Mouse (Mus musculus) midbrain, embryonic 14.5 days (tissue): Measurements from ENCODE around the gene D630039A03Rik. TPM values are rescaled to one million over a fixed set of nuclear protein-coding genes. Genes with fewer than 3 reads are reported as not detected.

Experiments
- ATAC-seq: fragments of 200-750 bp; cut with Nextera tagmentation; 2 replicates; pipeline ENCODE4 v1.8.0; 2017; ENCODE audit warnings: moderate number of reproducible peaks, moderate library complexity; ENCODE audit not compliant: low FRiP score, low TSS enrichment
- DNase-seq: peaks from one replicate; pipeline ENCODE4 v3.0.0-alpha.2; 2015
- H3K27ac ChIP-seq: fragments of 300-500 bp; sonication (generic); replicated peaks from 2 replicates; pipeline ENCODE4 v1.5.1; 2014; ENCODE audit warnings: mild to moderate bottlenecking, low read depth, low read length, moderate library complexity
- H3K27me3 ChIP-seq: fragments of 300-500 bp; sonication (generic); 2 replicates; pipeline ENCODE4 v1.6.1; 2014; ENCODE audit warnings: low read length, control low read depth, mixed read lengths; ENCODE audit not compliant: control insufficient read depth, insufficient read depth
- H3K36me3 ChIP-seq: fragments of 300-500 bp; sonication (generic); 2 replicates; pipeline ENCODE4 v1.6.1; 2014; ENCODE audit warnings: low read length, control low read depth; ENCODE audit not compliant: control insufficient read depth, insufficient read depth
- H3K4me1 ChIP-seq: fragments of 300-500 bp; sonication (generic); 2 replicates; pipeline ENCODE4 v1.6.1; 2014; ENCODE audit warnings: mild to moderate bottlenecking, antibody characterized with exemption, low read length, control low read depth; ENCODE audit not compliant: control insufficient read depth, insufficient read depth
- H3K4me2 ChIP-seq: fragments of 300-500 bp; sonication (generic); 2 replicates; pipeline ENCODE4 v1.6.1; 2014; ENCODE audit warnings: mild to moderate bottlenecking, low read length, moderate library complexity
- H3K4me3 ChIP-seq: fragments of 300-500 bp; sonication (generic); replicated peaks from 2 replicates; pipeline ENCODE4 v1.5.1; 2014; ENCODE audit warnings: low read depth, low read length
- H3K9ac ChIP-seq: fragments of 300-500 bp; sonication (generic); replicated peaks from 2 replicates; pipeline ENCODE4 v1.6.1; 2014; ENCODE audit warnings: mild to moderate bottlenecking, low read length, moderate library complexity
- H3K9me3 ChIP-seq: fragments of 300-500 bp; sonication (generic); 2 replicates; pipeline ENCODE4 v1.6.1; 2016; ENCODE audit warnings: low read length, control low read depth, mixed read lengths; ENCODE audit not compliant: control insufficient read depth
- WGBS: fragments of 180-500 bp; shearing (Covaris S2); extraction: QIAGEN DNeasy Blood & Tissue Kit; methylation state at CpG from one replicate; pipeline ENCODE4 v1.1.7; 2014; 5-methylcytosine and 5-hydroxymethylcytosine counted together
- polyA plus RNA-seq: library from polyadenylated mRNA; unstranded; fragments of >200 nt; fragmentation: Nextera tagmentation; extraction: Ambion mirVana; gene quantifications from 2 replicates; pipeline ENCODE4 v1.2.1, GENCODE M21; 2014

The D630039A03Rik gene
- polyA plus RNA-seq, 1 experiment from 2014 or later, result 0.09 TPM

DNA sequence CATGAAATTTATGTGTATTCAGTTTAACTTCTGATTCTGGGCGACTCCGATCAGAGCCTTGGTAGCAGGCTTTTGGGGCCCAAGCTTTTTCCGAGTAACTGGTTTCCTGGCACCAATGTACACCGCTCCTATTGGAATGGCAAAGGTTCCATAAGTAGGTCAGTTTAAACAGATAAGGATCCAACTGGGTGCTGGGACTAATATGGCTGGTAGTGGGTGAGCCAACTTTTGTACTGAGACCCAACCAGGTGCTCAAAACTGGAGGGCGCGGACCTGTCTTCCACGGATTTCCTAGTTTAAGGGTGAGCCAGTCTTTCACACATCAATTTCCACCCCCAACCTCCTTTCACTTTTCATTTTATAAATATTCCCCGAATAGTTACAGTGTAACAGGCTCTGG, 38.9 kb upstream of the D630039A03Rik start:
- H3K27me3 ChIP-seq, result no peaks in the 10 kb centered on the region
- DNase-seq (no peak), ATAC-seq (no peak)
- 77% methylated on average over 8 of the region's 8 CpGs for WGBS
- H3K27ac ChIP-seq, result no peak overlapping the region
- H3K4me2 ChIP-seq, result peak overlapping the region; percentile 84
- H3K4me1 ChIP-seq, result peaks cover 12% of the 10 kb centered on the region
- H3K4me3 ChIP-seq, result peak overlapping the region; percentile 83
- peak overlapping the region; percentile 86; the same call in 1 of the 2 replicates for H3K9ac ChIP-seq
- no peaks in the 10 kb centered on the region for H3K9me3 ChIP-seq
- H3K36me3 ChIP-seq, result peaks cover 19% of the 10 kb centered on the region

DNA sequence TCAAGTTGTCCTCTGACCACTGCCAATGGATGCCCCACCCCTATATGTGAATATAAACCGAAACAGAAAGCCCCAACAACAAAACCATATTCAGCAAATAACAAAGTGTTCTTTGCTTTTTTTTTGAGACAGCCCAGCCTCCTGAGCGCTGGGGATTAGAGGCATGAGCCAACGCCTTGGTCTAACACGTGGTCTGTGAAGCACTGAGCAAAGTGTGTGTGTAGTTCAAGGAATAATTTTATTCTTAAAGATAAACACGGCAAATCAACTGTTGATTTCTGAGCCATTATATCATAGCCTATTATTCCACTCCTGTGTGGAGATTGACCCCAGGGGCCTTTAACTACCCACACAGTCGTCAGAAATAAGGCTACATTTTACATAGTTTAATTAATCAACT, 38.5 kb upstream of the D630039A03Rik start:
- WGBS, result 69% methylated on average over 6 of the region's 6 CpGs
- H3K27me3 ChIP-seq, result no peaks in the 10 kb centered on the region
- no peak overlapping the region for H3K9ac ChIP-seq
- peak overlapping the region; percentile 83 for H3K4me3 ChIP-seq
- H3K4me2 ChIP-seq, result peak overlapping the region; percentile 84
- H3K27ac ChIP-seq, result no peak overlapping the region
- no peak for DNase-seq
- ATAC-seq, result no peak
- H3K36me3 ChIP-seq, result peaks cover 23% of the 10 kb centered on the region
- H3K9me3 ChIP-seq, result no peaks in the 10 kb centered on the region
- H3K4me1 ChIP-seq, result peaks cover 12% of the 10 kb centered on the region

DNA sequence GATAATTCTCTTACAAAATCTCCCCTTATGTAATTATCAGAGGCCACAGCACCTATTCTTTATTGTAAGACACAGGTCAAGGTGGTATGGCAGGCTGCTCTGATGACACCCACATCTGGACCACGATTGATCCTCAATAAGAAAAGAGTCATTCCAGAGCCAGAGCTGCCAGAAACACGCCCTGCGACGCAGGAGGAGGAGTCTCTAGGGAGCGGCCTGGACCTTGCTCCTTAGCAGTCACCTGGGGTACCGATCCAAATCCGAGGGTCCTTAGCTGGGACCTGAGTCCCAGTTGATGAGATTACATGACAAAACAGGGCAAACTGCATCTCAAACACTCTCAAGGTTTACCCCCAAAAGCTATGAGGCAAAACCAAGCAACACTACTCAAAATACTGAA, 37.7 kb upstream of the D630039A03Rik start:
- no peak overlapping the region for H3K4me3 ChIP-seq
- DNase-seq (no peak), ATAC-seq (no peak)
- no peak overlapping the region for H3K27ac ChIP-seq
- H3K4me2 ChIP-seq, result 0 out of 2 replicates have a peak overlapping the region, but pooled peaks have one; percentile 84
- no peaks in the 10 kb centered on the region for H3K9me3 ChIP-seq
- no peaks in the 10 kb centered on the region for H3K27me3 ChIP-seq
- WGBS, result 89% methylated on average over 7 of the region's 7 CpGs
- no peak overlapping the region for H3K9ac ChIP-seq
- peaks cover 30% of the 10 kb centered on the region for H3K36me3 ChIP-seq
- peaks cover 12% of the 10 kb centered on the region for H3K4me1 ChIP-seq

DNA sequence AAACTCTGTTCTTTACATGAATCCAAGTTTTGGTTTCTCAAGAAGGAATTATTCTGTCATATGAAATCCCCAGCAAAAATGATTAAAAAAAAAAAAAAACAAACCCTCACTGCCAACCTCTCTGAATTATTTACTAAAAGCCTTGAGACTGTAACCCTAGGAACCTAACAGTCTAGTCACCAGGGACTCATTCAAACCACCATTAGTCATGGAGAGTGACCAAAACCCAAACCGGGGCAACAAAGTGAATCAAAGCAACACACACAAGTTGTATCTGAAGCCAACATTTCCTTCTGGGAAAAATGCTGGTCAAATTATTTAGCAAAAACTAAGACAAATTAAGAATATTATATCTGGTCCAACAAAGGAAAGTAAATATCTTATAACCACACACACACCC, 36.8 kb upstream of the D630039A03Rik start:
- peaks cover 40% of the 10 kb centered on the region for H3K36me3 ChIP-seq
- DNase-seq (no peak), ATAC-seq (no peak)
- no peaks in the 10 kb centered on the region for H3K9me3 ChIP-seq
- no peak overlapping the region for H3K9ac ChIP-seq
- peaks cover 12% of the 10 kb centered on the region for H3K4me1 ChIP-seq
- H3K27ac ChIP-seq, result no peak overlapping the region
- 95% methylated on average over 1 of the region's 1 CpGs for WGBS
- no peak overlapping the region for H3K4me3 ChIP-seq
- no peak overlapping the region for H3K4me2 ChIP-seq
- no peaks in the 10 kb centered on the region for H3K27me3 ChIP-seq

DNA sequence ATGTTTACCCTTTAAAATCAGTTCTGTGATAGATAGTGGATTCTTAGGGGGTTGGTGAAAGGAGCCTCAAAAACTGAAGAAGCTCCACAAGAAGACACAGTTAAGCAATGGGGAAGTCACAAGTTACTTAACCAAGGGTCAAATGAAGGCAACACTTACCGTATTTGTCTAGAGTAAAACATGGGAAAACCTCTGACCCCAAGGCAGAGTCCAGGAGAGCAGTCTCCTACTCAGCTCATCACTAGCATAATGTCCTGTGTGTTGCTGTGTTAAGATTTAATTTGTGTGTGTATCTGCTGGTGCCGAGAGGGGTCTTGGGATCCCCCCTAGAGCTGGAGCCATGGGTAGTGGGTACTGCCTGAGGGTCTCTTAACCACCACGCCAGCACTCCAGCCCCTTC, 36.3 kb upstream of the D630039A03Rik start:
- H3K9ac ChIP-seq, result no peak overlapping the region
- peaks cover 12% of the 10 kb centered on the region for H3K4me1 ChIP-seq
- 95% methylated on average over 3 of the region's 3 CpGs for WGBS
- H3K4me2 ChIP-seq, result no peak overlapping the region
- no peaks in the 10 kb centered on the region for H3K9me3 ChIP-seq
- no peak for DNase-seq
- no peak overlapping the region for H3K4me3 ChIP-seq
- peaks cover 44% of the 10 kb centered on the region for H3K36me3 ChIP-seq
- H3K27me3 ChIP-seq, result no peaks in the 10 kb centered on the region
- H3K27ac ChIP-seq, result no peak overlapping the region
- no peak for ATAC-seq

DNA sequence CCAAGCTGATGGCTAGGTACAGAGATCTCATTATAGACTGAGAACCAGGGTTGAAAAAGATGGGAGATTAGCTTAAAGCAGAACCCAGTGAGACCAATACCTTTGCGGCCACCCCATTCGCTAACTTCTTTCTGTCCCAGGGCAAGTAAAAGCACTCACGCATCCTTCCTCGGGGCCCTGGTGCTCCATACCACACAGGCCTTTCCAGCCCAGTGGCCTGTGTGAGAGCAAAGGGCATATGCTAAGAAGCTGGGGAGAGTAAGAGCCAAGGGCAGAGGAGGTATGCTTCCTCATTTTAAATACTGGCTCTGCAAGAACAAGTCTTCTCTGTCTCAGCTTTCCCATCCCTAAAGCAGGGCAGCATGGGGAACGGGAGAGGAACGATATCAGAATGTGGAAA, 33.8 kb upstream of the D630039A03Rik start:
- peaks cover 6% of the 10 kb centered on the region for H3K4me1 ChIP-seq
- no peaks in the 10 kb centered on the region for H3K9me3 ChIP-seq
- ATAC-seq (no peak), DNase-seq (no peak)
- no peak overlapping the region for H3K9ac ChIP-seq
- no peak overlapping the region for H3K4me3 ChIP-seq
- H3K27ac ChIP-seq, result no peak overlapping the region
- H3K4me2 ChIP-seq, result no peak overlapping the region
- WGBS, result 96% methylated on average over 6 of the region's 6 CpGs
- H3K27me3 ChIP-seq, result no peaks in the 10 kb centered on the region
- H3K36me3 ChIP-seq, result peaks cover 65% of the 10 kb centered on the region

DNA sequence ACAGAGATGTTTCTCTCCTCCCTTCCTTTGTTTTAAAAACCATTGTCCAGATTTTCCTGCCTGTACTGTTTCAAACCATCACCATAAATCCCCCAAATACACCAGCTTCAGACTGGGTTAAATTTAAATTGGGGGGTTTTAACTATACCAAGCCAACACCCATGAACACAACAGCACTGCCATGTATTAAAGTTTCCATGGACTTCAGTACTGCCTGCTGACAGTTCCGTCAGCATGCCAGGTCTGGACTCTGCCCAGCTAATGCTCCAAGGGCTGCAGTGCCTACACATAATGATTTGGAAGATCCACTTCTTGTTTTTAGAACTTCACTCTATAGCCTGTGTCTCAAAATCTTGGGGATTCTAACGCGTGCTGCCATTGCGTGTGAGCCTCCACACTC, 31.4 kb upstream of the D630039A03Rik start:
- Histone ChIP-seq H3K27me3 (no peaks in the 10 kb centered on the region), H3K36me3 (peaks cover 82% of the 10 kb centered on the region), H3K9ac (no peak overlapping the region), H3K4me3 (no peak overlapping the region), H3K27ac (no peak overlapping the region), H3K4me2 (no peak overlapping the region), H3K4me1 (no peaks in the 10 kb centered on the region), H3K9me3 (no peaks in the 10 kb centered on the region)
- ATAC-seq (no peak), DNase-seq (no peak)
- 100% methylated on average over 4 of the region's 4 CpGs for WGBS

DNA sequence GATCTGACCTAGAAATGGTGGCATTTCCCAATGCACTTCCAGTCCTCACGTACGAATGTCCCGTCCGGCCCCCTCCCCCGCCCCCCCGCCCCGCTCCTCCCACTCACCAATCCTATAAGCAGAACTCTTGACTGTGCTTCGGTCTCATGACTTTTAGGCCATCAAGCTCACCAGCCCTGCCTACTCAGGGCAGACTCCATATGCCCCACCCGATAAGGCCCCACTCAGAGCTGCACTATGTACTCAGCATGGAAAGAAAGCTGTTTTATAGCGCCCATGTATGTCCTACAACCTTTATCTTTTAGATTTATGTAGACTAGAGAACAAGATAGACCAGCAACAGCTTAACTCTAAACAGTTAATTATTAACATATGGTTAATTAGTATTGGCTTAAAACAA, 30.9 kb upstream of the D630039A03Rik start:
- peaks cover 85% of the 10 kb centered on the region for H3K36me3 ChIP-seq
- ATAC-seq (no peak), DNase-seq (no peak)
- no peak overlapping the region for H3K4me3 ChIP-seq
- no peak overlapping the region for H3K4me2 ChIP-seq
- H3K4me1 ChIP-seq, result no peaks in the 10 kb centered on the region
- H3K27me3 ChIP-seq, result no peaks in the 10 kb centered on the region
- no peak overlapping the region for H3K27ac ChIP-seq
- no peak overlapping the region for H3K9ac ChIP-seq
- 95% methylated on average over 10 of the region's 10 CpGs for WGBS
- H3K9me3 ChIP-seq, result no peaks in the 10 kb centered on the region

DNA sequence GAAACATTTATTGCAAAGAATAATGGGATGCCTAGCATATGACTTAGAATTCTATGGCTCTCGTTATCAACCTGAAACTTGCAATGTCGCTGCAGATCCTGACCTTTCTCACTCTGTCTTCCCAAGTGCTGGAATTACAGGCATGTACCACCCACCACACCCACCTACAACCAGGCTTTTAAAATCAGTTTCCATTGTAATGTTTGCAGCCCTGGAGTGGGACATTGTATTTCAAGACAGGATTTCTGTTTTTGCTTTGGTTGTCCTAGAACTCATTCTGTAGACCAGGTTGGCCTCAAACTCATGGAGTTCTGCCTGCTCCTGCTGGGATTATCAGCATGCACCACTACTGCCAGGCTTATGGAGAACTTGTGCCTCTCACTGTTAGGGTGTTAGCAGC, 26.8 kb upstream of the D630039A03Rik start:
- WGBS, result 94% methylated on average over 2 of the region's 2 CpGs
- H3K27ac ChIP-seq, result no peak overlapping the region

More for the DNA sequence above, 26.8 kb upstream of the D630039A03Rik start:
- Histone ChIP-seq H3K4me2 (no peak overlapping the region), H3K4me1 (no peaks in the 10 kb centered on the region), H3K27me3 (no peaks in the 10 kb centered on the region), H3K9ac (no peak overlapping the region), H3K9me3 (no peaks in the 10 kb centered on the region), H3K36me3 (peaks cover 46% of the 10 kb centered on the region), H3K4me3 (no peak overlapping the region)
- no peak for DNase-seq
- ATAC-seq, result no peak
